Mouse (Mus musculus) hindlimb bud, embryonic 11.5 days (tissue): ENCODE measurements around the gene Tbrg4.

Experiments
- DNase-seq: peaks from one replicate; pipeline ENCODE4 v3.0.0-alpha.2; 2012; ENCODE audit warnings: low read depth, low spot score; ENCODE audit errors: extremely low spot score

The Tbrg4 gene

DNA sequence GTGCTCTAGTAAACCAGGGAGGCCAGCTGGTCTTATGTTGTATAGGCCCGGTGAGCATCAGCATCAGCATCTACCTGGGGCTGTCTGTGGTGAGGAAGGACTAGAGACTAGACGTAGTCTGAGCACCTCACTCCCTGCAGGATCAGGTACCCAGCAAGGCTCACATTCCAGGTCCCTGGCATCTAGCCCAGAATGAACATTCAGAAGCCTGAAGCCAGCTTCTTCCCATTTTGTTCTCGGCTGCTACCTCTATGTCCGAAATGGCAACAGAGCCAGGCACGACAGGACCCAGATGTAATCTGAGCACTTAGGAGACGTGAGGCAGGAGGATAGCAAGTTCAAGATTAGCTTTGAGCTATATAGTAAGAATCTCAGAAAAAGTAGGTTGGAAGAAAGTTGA is 31.0 kb downstream of the Tbrg4 start:
- DNase-seq = no peak

DNA sequence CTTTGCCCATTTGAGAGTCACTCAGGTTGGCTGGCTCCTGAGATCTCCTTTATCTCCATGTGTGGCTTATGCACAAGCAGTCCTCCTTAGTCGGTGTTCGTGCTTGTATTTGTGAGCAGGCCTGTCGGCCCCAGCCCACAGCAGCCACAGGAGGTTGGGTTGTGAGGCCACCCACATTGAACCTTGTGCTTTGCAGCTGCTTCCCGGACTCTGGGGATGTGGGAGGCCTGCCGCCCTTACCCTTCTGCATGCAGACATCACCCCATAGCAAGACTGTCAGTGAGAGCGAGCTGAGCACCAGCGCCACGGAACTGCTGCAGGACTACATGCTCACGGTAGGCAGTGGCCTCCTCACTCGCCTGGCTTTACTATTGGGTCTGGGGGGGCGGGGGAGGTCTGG is 32.5 kb downstream of the Tbrg4 start:
- no peak for DNase-seq

DNA sequence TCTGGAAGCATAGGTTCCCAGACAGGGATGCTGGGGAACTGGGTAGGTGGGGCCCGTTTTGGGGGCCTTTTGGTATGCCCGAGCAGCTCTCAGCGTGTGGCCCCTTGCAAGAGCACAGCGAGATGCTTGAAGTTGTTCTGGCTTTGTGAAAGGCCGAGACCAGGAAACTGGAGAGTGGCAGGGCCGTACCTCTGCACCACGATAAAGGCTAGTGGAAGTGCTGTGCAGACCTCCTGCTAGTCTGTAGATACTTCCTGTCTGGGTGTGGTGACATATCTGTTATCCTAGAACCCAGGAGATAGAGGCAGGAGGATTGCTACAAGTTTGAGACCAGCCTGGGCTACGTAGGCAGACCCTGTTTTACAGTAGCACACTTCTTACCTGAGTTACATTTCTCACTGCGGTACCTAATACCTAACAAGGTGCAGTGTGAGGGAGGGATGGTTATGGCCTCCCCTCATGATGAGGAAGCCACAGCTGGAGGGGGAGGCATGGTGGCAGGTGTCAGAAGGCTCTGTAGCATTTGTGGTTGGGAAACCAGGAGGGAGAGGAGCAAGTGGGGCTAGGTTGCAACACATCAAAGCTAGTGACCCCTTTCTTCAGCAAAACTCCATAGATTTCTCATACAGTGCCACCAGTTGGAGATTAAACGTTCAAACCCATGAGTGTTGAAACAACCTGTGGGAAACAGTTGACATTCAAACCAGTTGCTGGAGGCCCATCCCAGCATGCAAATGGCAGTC is 34.8 kb downstream of the Tbrg4 start:
- no peak for DNase-seq

DNA sequence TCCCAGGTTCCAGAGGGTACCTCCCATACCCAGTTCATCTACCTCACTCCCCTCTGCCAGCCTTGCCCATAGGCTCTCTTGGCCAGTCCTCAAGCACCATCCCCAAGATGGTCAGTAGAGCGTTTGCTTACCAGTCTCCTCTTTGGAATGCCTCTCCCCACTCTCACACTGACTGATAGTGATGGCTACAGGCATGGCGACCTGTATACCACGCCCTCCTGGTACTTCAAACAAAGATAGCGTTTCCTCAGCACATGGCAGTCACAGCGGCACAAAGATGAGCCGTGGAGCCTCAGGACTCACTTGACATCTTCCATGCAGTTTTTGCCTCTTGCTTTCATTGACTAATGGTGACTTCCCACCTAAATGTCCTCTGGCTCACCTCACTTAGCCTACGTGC is 36.0 kb downstream of the Tbrg4 start:
- no peak for DNase-seq

DNA sequence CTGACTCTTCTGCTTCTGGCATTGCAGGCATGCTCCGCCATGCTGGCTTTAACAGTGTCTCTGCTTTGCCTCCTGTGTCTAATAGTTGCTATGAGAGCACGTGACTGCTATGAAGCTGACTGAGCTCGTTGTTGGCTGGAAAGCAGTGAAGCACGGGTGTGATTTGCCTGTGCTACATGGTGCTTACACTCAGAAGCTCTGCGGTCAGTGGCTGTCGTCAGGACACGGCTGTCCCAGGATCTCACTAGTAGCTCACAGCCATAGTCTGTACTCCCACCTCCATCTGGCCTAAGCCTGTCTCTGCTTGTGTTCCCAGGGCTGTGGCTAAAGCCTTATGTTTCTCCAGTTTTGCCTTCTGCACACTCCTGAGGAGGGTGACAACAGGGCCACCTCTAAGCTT is 37.6 kb downstream of the Tbrg4 start:
- DNase-seq = no peak

DNA sequence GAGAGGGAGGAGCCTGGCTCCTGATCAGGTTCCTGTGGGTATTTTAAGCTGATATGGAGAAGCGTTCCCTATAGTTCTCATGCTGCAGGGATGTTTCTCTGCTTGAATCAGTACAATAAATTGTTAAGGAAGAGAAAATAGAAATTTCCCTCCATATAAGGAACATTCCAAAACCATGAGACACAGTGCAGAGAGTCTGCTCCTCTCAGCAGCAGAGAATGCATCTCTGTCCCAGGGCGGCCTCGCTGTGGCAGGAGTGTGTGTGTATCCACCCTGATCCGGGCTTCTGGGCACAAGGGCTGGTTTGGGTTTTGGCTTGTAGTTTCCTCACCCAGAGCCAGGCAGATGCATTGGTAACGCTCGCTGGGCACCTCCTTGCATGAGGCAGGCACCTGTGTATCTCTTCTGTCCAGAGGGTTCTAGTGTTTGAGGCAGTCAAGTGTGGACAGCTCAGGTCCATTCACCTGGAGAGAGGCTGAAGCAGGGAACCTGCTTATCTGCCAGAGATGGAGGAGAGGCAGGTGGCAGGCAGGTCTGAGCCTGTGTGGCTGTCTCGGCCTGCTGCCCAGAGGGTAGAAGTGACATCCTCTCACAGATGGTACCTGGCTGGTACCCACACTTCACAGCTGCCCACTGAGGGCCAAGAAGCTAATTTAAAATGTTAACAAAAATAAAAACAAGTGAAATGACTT is 38.5 kb downstream of the Tbrg4 start:
- DNase-seq = no peak

DNA sequence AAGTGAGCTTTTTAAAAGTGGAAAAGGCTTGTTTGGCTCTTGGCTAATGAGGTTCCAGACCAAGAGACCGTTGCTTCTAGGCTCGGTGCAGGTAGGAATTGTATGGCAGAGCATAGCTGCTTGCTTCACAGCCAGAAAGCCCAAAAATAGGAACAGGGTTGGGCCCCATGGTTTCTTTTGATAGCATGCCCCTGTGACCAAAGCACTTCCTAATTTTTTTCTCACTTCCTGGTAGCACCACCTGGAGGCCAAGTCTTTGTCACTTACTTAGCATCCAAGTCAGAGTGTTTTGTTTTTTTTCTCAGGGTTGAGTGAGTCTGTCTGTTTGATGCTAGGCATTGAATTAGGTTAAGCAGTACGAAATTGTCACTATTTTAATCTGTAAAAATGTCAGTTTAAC is 39.2 kb downstream of the Tbrg4 start:
- DNase-seq = no peak

DNA sequence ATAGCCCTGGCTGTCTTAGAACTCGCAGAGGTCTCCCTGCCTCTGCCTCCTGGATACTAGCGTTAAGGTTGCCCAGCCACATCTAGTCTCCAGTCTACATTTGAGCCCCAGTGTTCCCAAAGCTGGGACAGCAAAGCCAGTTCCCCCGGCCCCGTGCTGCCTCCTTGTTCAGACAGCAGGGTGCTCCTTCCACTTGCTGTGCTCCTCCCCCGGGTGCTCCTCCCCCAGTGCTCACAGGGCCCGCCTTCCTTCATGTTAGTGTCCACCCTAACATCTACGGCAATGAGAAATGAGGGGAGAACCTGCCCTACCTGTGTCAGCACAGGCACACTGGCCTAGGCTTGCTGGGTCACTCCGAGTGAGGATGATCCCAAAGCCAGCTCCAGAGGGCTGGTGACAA is 40.1 kb downstream of the Tbrg4 start:
- no peak for DNase-seq

DNA sequence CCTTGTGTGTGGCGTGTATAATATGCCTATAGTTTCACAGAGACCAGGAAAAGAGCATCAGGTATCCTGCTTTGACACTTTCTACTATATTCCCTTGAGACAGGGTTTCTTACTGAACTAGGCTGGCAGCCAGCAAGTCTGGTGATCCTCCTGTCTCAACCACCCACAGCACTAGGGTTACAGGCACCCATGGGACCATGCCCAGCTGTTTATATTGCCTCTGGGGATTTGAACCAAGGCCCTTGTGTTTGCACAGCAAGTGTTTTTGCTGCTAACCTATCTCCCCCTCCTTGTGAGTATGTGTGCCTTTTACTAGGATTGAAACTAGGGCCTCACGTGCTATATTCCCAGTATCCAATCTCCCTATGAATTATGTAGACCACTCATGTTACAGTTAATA is 44.3 kb downstream of the Tbrg4 start:
- no peak for DNase-seq

DNA sequence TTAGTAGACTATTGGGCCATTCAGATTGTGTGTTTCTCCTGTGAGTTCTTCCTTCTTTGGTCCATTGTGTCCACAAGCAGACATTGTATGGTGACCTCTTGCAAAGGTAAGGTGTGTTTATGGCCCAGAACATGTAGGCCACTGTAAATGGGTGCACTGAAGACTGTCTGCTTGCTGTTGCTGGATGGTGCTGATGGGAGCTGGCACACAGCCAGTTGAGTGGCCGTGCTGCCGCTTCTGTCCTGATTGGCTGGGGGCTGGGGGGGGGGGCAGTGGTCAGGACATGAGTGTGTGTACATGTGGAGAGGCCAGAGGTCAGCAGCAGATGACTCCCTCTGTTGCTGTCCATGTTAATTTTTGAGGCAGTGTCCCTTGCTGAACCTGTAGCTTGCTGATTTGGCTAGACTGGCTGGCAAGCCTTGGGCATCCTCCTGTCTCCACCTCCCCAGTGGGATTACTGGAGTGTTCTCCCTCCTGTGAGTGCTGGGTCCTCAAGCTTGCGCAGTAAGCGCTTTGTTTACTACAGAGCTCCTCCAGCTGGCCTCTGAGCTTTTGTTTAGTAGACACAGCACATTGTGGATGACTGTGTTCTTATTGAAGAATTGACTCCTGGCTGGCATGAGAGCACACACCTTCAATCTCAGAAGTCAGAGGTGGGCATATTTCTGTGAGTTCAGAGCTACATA is 45.7 kb downstream of the Tbrg4 start:
- no peak for DNase-seq

DNA sequence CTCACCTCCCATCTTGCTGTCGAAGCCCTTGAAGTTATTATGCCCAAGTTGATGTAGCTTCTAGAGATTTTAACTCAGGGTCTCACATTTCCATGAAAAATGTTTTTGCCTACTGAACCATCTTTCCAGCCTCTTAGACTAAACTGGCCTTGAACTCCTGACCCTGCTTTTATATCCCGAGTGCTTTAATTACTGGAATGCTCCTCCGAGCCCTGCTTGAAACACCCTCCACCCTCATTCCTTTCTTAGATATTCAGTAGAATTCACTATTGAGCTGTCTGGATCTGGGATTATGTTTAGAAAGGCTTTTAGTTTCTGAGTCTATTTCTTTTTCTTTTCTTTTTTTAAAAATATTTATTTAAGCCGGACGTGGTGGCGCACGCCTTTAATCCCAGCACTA is 46.5 kb downstream of the Tbrg4 start:
- DNase-seq = no peak

DNA sequence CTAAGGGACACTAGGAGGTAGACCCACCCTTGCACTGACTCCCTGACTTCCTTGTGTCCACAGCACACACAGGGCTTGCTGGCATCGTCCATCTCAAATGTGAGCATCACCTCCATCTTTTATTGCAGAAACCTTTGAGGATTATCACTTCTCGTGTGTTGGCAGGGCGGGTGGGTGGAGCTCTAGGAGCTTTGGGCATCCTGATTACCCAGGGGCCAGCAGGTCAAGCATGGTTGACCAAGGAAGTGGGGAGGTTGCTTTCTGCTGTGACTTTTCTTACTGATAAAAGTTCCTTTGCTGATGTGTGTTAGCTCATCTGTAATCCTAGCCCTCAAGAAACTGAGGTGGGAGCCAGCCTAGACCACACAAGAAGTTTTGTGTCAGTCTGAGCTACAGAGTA is 49.7 kb downstream of the Tbrg4 start:
- DNase-seq = no peak

DNA sequence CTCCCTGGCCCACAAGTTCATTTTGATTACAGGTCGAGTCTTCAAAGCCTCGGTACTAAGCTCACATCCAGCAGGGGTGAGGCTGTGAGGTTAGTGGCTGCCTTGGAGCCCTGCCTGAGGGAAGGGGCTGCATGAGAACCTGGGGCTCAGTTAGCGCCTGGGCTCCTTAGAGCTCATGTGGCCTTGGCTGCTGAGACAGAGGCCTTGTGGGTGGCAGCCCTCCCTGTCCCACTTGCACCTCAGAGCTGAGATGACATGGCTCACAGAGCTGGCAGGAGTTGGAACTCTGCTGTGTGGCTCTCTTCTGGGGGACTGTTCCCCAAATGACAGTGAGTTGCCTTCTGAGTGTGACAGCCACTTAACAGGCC is 56.5 kb downstream of the Tbrg4 start:
- no peak for DNase-seq

DNA sequence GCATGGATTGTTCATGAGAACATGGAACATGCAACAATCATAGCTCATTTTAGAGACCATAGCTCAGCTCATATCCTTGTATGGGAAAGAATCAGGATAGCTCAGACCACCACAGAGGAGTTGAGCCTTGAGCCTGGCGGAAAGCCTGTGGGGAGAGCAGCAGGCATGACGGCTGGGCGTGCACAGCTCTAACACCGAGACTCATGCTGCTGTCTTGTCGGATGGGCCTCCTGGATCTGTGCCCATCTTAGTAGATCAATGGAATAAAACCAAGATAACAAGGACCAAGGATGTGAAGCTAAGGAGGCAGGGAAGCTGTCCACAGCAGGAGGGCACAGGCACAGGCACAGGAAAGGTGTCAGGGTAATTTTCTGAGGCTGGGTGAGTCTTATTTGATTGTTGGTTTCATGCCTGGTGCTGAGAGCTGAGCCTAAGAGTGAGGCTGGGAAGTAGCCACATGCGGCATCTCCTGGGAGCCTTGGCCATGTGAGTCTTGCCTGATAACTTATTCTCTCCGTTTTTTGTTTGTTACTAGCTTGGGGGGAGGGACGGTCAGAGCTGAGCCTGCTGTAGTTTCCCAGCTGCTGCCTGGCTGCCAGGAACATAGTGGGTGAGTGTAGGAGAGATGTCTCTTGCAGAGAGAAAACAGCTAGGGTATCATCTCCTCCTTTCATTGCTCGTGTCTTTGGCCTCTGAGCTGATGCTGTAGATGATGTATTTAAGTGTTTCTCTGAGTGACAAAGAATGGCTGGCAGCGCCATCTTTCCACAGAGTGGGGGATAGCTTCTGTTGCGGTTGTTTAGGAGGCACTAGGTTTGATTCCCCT is 57.1 kb downstream of the Tbrg4 start:
- no peak for DNase-seq

DNA sequence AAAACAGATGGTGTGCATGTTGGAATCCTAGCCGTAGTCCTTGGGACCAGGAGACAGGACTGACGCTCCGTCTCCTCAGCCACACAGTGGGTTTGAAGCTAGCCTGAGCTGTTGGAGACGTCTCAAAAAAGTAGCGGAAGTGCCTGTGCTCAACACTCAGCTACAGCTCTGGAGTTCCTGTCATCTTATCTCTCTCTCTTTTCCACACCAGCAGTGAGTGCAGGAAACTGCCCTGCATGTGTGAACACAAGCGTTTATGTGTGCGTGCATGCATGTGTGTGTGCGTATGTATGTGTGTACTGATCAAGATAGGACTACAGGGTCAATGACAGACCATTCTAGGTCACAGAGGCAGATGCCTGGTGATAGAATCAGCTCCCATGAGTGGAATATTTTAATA is 57.9 kb downstream of the Tbrg4 start:
- DNase-seq = no peak

DNA sequence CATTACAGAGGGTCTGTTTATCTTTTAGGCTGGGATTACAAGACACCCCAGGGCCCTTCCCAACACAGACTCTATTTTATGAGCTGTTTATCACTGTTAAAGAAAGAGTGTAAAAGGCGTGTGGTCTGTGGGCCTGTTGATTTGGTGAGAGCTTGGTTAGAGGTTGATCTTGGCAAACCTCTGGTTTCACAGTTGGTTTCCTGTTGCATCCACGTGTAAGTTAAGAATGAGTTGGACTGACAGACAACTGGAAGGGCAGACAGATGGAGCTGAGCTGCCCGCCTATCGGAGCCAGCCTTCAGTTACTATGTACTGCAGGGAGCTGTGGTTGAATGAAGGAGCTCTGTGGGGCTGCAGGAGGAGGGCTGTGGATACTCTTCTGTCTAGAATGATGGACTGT is 59.4 kb downstream of the Tbrg4 start:
- no peak for DNase-seq
